Mouse (Mus musculus): ENCODE data around the gene Cntnap2. TPM values are rescaled to one million over a fixed set of nuclear protein-coding genes. Genes with fewer than 3 reads are reported as not detected.

Cntnap2 gene
- polyA plus RNA-seq, 1 experiment, result 0.13 TPM

- no peak for TF ChIP-seq GATA1 (IDR thresholded peaks at IDR 0.05; ENCODE audit: low read length)
These were observed 1955.9 kb downstream of the Cntnap2 start for GRCm38 (mm10) chr6:47014886-47015586.

- TF ChIP-seq GATA1 (IDR thresholded peaks at IDR 0.05; ENCODE audit: low read length), result no peak
These were observed 1967.0 kb downstream of the Cntnap2 start for GRCm38 (mm10) chr6:47026064-47026686.

- TF ChIP-seq GATA1 (IDR thresholded peaks at IDR 0.05; ENCODE audit: low read length), result no peak
These were observed 1972.2 kb downstream of the Cntnap2 start for GRCm38 (mm10) chr6:47031362-47031761.

- no peak for TF ChIP-seq GATA1 (IDR thresholded peaks at IDR 0.05; ENCODE audit: low read length)
These were observed 1983.4 kb downstream of the Cntnap2 start for GRCm38 (mm10) chr6:47042602-47043001.

- TF ChIP-seq GATA1 (IDR thresholded peaks at IDR 0.05; ENCODE audit: low read length), result no peak
These were observed 1984.4 kb downstream of the Cntnap2 start for GRCm38 (mm10) chr6:47043586-47043985.

GRCm38 (mm10) chr6:47044385-47045200, 1985.4 kb downstream of the Cntnap2 start:
- no peak for TF ChIP-seq GATA1 (IDR thresholded peaks at IDR 0.05; ENCODE audit: low read length)

GRCm38 (mm10) chr6:47049051-47049450, 1989.9 kb downstream of the Cntnap2 start:
- no peak for TF ChIP-seq GATA1 (IDR thresholded peaks at IDR 0.05; ENCODE audit: low read length)

GRCm38 (mm10) chr6:47050319-47051222, 1991.4 kb downstream of the Cntnap2 start:
- TF ChIP-seq GATA1 (IDR thresholded peaks at IDR 0.05; ENCODE audit: low read length), result no peak

- no peak for TF ChIP-seq GATA1 (IDR thresholded peaks at IDR 0.05; ENCODE audit: low read length)
These were observed 2002.2 kb downstream of the Cntnap2 start for GRCm38 (mm10) chr6:47061341-47061740.

- no peak for TF ChIP-seq GATA1 (IDR thresholded peaks at IDR 0.05; ENCODE audit: low read length)
These were observed 2030.8 kb downstream of the Cntnap2 start for GRCm38 (mm10) chr6:47089998-47090397.

- no peak for TF ChIP-seq GATA1 (IDR thresholded peaks at IDR 0.05; ENCODE audit: low read length)
These were observed 2045.8 kb downstream of the Cntnap2 start for GRCm38 (mm10) chr6:47104951-47105350.

GRCm38 (mm10) chr6:47109582-47110220, 2050.5 kb downstream of the Cntnap2 start:
- no peak for TF ChIP-seq GATA1 (IDR thresholded peaks at IDR 0.05; ENCODE audit: low read length)

GRCm38 (mm10) chr6:47182252-47182651, 2123.1 kb downstream of the Cntnap2 start:
- no peak for TF ChIP-seq GATA1 (IDR thresholded peaks at IDR 0.05; ENCODE audit: low read length)

- TF ChIP-seq GATA1 (IDR thresholded peaks at IDR 0.05; ENCODE audit: low read length), result no peak
These were observed 2123.6 kb downstream of the Cntnap2 start for GRCm38 (mm10) chr6:47182756-47183155.

GRCm38 (mm10) chr6:47188193-47188592, 2129.0 kb downstream of the Cntnap2 start:
- TF ChIP-seq GATA1 (IDR thresholded peaks at IDR 0.05; ENCODE audit: low read length), result no peak
